Mouse (Mus musculus): ENCODE measurements around the gene Pnpla8. TPM values are rescaled to one million over a fixed set of nuclear protein-coding genes. Genes with fewer than 3 reads are reported as not detected.

Gene Pnpla8
- polyA plus RNA-seq, 1 experiment from 2014 or later, result 72.3 TPM

Small RNA genes lying within 50 kb of the gene (microRNA-seq; reads per million reads assigned to microRNA genes)
- gene Mir5627, result 1.1 reads per million

Other genes starting within 250 kb of the Pnpla8 start
- gene Dnajb9, start 11.0 kb upstream of the Pnpla8 start, polyA plus RNA-seq (2016; fragmentation: Nextera tagmentation; extraction: Ambion mirVana), result 24.0 and 25.2 TPM in 2 replicates
- gene Nrcam, start 107.5 kb downstream of the Pnpla8 start, polyA plus RNA-seq (2016; fragmentation: Nextera tagmentation; extraction: Ambion mirVana), result 9.5 and 13.3 TPM in 2 replicates